Mouse (Mus musculus) heart, postnatal 0 days (tissue): ENCODE data around the gene Ppt2.

ENCODE experiments used
- CTCF ChIP-seq: IDR thresholded peaks from 2 replicates; pipeline ENCODE4 v1.5.1; 2016; ENCODE audit warnings: antibody characterized with exemption, control low read depth, low read depth
- EP300 ChIP-seq: IDR thresholded peaks from 2 replicates; pipeline ENCODE4 v1.6.1; 2016; ENCODE audit warnings: antibody characterized with exemption, low read depth

GRCm38 (mm10) chr17:34591994-34592375 lies 36.3 kb downstream of the Ppt2 start:
- TF ChIP-seq CTCF (no peak), EP300 (no peak)
